Mouse (Mus musculus) lung, adult 2 months (tissue): ENCODE results near the gene Dkk1.

Experiments used
- CTCF ChIP-seq: fragments of 200-500 bp; IDR thresholded peaks from 2 replicates; pipeline ENCODE4 v1.5.1; 2011; ENCODE audit warnings: mild to moderate bottlenecking, low read length, control low read depth; ENCODE audit not compliant: insufficient read depth
- POLR2A ChIP-seq: fragments of 200-500 bp; IDR thresholded peaks from 2 replicates; pipeline ENCODE4 v1.6.1; 2011; ENCODE audit warnings: low read depth, mild to moderate bottlenecking, control low read depth, low read length, borderline replicate concordance; ENCODE audit errors: extremely low read depth

GRCm38 (mm10) chr19:30510481-30510880 lies 39.0 kb downstream of the Dkk1 start:
- TF ChIP-seq CTCF (no peak), POLR2A (no peak)
